Mouse (Mus musculus): ENCODE measurements around the gene Csf1.

The Csf1 gene

DNA sequence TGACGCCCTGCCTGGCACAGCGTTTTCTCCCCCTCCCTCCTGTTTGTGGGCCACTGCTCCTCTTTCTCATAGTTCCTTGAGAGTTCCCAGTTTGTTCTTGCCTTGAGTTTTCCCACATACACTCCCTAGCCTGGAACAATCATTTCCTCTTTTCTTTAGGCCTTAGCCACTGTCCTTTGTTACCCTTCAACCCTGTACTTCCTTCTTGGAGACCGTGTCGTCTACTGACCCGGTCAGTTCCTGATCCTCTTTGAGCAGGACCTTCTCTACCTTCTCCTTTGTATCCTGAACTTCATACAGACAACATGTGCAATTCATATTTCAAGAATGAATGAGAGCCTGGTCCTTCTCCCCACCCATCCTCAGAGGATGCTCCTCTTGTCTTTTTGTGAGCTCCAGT is 21.0 kb upstream of the Csf1 start:
- DNase-seq (ENCODE audit: low spot score in 2 of 2) = no peak

DNA sequence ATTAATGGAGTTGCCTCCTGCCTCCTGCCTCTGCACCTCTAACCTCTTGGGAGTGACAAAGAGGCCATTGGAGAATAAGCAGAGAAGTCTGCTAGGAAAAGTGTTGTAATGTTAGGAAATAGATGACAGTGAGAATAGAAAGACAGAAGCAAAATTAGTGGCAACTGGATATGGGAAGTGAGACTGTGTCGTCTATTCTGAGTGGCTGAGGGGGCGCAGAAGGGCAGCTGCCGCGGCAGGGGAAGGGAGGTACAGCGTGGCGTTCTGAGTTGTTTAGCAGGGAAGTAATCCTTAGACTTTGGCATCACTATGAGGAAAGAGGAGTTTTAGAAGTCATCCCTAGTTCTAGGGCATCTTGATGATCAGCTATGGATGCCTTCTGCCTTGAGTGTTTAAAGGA is 17.7 kb upstream of the Csf1 start:
- no peak for DNase-seq (ENCODE audit: low spot score in 2 of 2)

DNA sequence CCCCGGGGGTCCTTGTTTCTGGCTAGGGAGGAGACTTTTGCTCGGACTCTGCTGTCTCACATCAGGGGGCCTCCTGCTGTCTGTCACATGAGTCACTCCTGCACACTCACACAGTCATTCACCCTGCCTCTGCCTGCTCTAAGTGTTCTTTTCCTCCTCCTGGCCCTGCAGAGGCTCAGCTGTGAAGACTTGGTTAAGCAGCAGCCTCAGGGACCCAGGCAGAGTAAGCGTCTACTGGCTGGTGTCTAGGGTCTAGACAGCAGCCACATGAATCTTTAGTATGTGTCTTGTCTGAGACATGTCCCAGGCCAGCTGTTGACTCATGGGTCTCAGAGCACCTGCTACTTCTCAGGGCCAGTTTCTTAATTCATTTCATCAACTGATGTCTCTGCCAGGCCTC is 16.0 kb upstream of the Csf1 start:
- DNase-seq (ENCODE audit: low spot score in 2 of 2) = no peak

DNA sequence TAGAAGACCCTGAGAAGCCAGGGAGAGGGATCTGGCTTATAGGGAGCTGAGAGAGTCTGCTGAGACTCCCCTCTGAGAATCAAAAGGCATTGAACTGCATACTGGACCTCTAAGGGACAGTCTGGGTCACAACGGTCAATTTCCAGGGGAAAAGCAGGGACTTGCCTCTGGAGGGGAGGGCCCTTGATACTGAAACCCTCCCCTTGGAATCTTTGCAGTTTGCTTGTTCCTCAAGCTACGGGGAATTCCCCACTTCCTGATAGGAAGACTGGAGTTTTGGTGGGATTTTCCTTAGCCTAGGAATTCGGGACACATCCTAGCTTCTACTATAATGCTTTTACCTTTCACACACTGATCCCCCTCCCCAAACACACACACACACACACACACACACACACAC is 15.5 kb upstream of the Csf1 start:
- no peak for DNase-seq (ENCODE audit: low spot score in 2 of 2)

DNA sequence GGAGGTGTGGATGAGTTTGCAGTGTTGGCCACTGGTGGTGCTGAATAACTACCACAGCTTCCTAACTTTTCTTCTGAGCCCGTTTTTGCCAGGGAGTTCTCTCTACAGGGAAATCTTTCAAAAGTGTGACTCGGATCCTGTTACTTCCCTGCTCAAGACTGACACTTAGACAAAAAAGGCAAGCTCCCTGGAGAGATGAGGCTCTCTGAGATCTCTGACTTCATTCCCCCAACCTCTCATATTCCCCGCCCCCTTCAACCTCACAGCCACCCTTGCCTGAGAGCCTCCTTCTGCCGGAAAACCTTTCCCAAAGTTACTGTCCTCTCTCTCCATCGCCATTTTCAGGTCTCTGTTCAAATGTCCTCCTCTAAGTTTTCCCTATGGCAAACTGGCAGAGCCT is 14.8 kb upstream of the Csf1 start:
- no peak for DNase-seq (ENCODE audit: low spot score in 2 of 2)

DNA sequence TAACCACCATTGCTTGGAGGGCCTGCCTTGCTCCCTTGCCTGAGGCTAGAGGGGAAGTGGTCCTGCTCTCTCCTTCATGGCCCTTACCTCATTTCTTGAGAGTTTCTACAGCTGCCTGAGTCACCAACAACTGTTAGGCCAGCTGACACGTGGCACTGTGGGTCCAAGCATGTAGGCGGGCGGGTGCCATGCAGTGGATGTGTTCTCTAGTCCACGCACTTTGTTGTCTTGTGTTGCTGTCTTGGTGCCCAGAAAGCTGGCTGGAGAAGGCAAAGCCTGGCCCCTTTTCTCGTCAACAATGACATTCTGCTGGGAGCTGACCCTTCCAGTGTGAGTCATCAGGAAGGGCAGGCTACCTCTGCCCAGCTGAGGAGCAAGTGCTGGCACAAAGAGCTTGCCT is 12.6 kb upstream of the Csf1 start:
- no peak for DNase-seq (ENCODE audit: low spot score in 2 of 2)

DNA sequence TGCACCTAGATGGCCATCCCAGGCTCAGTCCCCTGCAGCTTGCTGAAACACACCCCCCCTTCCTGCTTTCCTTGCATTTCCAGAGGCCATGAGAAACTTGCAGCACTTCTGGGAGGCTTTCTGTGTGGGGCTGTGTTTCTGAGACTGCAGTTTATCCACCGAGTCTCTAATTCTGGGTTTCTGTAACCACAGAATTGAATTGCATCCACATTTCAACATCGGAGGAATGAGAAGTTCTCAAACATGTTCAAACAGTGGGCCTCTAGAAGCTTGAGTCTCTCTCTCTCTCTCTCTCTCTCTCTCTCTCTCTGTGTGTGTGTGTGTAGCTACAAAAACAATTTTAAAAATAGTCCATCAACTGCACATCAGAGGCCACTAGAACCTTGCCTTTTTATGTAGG is 9.4 kb upstream of the Csf1 start:
- DNase-seq (ENCODE audit: low spot score in 2 of 2) = no peak

DNA sequence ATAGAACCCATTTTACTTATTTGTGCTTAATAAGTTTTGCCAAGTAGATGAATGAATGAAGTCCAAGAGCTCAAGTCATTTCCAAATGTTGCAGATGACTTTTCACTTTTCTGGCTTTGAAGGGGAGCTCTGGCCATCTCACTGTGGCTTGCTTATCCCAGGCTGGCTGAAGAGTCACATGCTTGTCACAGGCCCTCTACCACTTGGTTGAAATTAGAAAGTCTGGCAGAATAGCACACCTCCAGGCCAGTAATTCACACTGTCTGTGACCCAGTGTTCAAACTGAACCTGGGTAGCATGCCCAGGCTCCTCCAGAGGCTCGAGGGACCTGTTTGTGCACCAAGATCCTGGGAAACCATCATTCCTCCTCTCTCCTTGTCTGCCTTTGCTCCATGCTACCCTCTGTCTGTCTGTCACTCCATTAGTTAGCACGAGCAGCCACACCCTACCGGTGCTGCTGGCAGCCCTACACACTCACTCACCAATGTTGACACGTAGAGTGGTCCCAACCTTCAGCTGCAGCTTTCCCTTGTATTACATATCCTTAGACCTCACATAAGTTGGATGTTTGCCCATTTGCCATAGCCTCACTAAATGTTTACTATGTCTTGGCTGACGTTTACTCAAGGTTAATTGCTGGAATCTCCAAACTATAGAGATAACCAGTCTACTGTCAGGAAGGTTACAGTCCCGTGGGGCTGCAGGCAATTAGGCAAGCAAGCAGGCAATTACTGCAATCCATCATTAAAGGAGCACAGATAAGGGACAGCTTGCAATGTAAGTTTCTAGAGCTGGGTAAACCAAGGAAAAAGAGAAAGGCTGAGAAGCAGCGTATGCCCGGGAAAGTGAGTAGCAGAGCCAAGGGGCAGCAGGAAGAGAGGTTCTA is 8.1 kb upstream of the Csf1 start:
- no peak for DNase-seq (ENCODE audit: low spot score in 2 of 2)

DNA sequence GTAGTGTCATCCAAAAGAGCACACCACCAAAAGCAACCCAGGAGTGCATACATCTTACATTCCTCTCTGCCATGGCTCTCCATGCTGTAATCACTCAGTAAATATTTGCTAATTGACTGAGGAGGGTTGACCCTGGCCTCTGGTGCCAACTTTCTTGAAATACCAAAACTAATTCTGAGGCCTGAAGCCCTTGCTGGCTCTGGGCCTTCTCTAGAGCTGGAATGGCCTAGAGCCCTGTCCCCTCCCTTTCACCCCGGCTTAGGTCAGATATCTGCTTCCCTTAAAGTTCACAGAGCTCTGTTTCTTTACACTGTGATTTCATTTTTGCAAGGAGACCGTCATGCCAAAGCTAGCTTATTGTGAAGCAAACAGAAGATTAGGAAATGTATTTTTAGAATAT is 6.5 kb upstream of the Csf1 start:
- no peak for DNase-seq (ENCODE audit: low spot score in 2 of 2)

DNA sequence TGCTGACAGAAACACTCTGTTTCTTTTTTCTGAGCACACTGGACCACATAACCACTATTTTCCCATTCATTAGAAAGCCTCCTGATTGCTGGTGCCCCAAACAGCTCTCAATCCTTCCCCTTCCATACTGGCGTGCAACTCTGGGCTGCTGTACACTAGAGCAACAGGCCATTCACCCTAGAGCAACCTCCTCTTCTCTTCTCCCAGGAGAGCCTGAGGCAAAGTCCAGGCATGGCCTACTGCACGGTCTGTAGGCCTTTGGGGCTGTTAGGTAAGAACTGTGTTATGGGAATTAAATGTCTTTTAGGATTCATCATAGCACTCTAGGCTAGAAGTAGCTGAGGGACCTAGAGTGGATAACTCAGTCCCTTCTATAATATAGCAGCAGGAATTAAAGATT is 5.7 kb upstream of the Csf1 start:
- no peak for DNase-seq (ENCODE audit: low spot score in 2 of 2)

DNA sequence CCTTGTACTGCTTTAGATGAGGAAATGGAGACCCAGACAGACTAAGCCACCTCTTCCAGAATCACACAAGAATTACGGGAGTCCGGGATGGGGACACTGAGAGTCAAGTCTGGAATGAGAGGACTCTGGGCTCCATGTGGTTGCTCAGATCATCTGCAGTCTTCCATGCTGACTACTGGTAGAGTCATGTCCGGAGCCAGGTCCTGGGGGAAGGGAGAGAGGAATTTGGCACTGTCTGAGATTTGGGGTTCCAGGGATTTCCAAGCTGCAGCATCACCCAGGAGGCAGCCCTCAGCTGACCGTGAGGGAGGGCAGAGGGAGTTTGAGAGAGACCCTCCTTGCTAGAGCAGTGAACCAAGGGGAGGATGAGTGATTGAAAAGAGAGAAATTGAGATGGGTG is 3.3 kb upstream of the Csf1 start:
- no peak for DNase-seq (ENCODE audit: low spot score in 2 of 2)

DNA sequence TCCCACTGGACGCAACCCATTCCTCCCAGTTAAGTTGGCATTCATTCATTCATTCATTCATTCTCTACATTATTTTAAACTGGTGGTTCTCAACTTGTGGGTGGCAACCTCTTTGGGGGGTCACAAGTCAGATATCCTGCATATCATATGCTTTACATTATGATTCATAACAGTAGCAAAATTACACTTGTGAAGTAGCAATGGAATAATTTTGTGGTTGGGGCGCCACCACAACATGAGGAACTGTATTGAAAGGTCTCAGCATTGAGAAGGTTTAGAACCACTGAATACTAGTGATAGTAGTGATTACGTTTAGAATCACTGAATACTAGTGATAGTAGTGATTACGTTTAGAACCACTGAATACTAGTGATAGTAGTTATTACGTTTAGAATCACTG is 1.2 kb upstream of the Csf1 start:
- no peak for DNase-seq (ENCODE audit: low spot score in 2 of 2)

DNA sequence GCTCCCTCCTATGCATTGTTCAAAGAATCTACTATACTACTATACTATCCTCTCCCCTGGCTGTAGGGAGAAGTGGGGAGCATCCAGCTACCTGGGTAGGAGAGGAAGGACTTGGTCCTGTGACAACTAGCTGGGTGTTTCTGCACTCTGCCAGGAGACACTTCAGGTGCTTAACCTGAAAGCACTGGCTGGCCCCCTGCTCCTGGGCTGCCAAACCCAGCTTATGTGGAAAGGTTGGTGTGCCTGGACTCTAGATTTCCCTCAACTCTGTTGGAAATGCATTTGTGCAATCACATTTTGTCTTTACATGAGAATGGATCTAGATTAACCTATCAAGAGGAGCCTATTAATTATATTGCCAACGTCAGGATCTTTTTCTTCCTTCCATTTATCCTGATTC is 502 bp upstream of the Csf1 start:
- no peak for DNase-seq (ENCODE audit: low spot score in 2 of 2)

DNA sequence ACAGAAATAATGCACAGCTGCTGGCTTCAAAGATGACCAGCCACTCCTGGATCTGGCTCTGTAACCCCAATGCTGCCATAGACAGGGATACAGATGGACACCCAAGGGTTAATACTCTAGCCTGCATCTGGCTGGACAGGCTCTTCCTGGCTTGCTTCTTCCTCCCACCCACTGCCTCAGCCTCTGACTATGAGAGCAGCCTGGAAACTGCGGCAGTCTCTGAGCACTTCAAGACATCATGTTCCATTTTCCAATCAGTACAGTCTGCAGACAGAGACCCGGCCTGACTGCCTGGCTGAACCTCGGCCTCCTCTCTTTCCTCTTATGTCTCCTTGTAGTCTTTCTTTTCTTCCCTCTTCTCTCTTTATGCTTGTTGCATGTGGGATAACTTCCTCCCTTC is 1.6 kb downstream of the Csf1 start:
- no peak for DNase-seq (ENCODE audit: low spot score in 2 of 2)

DNA sequence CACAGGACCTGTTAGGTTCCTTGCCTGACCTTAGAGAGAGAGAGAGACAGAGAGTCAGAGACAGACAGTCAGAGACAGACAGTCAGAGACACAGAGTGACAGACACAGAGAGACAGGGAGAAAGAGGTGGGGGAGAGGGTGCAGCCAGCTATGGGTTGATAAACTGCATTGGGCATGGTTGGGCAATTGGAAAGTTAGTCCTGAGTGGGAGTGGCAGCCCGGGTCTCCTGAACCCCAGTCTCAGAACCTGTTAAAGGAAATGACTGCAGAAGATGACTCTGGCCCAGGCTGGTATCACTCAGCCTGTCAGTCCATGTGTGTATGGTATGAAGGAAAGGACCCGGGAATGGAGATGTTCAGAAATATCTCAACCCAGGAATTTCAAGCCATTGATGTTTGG is 2.1 kb downstream of the Csf1 start:
- no peak for DNase-seq (ENCODE audit: low spot score in 2 of 2)

DNA sequence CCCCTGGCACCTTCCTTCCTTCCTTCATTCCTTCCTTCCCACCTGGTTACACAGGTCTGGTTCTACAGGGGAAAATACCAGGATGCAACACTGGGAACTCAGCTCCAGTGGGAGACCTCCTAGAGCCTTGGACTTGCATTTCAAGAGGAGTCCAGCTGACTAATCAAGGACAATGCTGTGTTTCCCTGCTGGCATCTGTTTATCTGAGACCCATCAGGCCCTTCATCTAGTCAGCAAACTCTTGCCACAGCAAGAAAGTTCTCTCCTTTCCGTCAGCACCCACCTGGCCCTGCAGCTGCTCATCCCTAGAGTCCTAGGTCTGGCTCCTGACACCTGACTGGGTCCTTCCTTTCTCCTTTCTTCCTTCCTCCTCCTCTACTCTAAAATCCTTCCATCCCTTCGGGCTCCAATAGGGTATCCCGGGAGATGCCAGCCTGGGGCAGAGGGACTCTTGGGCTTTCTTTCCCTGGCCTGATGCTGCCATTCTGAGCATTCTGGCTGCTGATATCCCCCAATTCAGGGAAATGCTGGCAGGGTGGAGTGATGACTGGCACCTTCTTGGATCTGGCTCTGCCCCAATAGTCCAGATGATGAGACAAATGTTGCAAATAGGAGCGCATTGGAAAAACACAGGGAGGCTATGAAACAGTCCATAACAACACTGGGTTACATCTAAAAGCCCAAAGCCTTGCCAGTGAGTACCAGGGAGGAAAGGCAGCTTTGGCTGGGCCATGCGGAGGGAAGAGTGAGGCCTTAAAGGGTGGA is 2.7 kb downstream of the Csf1 start:
- no peak for DNase-seq (ENCODE audit: low spot score in 2 of 2)

DNA sequence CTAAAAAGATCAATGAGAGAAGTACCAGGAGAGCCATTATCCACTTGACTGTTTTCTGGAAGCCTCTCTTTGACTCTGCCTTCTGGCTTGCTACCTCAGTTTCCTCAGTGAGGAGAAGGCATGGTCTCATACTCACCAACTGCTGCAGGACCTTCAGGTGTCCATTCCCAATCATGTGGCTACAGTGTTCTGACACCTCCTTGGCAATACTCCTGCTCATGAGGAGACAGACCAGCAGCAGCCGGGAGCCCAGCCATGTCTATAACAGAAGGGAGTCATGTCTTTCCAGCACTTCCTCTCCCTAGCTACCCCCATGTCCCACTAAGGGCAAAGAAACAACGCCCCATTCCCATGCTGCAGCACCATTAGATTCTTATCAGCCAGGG is 3.8 kb downstream of the Csf1 start:
- no peak for DNase-seq (ENCODE audit: low spot score in 2 of 2)

DNA sequence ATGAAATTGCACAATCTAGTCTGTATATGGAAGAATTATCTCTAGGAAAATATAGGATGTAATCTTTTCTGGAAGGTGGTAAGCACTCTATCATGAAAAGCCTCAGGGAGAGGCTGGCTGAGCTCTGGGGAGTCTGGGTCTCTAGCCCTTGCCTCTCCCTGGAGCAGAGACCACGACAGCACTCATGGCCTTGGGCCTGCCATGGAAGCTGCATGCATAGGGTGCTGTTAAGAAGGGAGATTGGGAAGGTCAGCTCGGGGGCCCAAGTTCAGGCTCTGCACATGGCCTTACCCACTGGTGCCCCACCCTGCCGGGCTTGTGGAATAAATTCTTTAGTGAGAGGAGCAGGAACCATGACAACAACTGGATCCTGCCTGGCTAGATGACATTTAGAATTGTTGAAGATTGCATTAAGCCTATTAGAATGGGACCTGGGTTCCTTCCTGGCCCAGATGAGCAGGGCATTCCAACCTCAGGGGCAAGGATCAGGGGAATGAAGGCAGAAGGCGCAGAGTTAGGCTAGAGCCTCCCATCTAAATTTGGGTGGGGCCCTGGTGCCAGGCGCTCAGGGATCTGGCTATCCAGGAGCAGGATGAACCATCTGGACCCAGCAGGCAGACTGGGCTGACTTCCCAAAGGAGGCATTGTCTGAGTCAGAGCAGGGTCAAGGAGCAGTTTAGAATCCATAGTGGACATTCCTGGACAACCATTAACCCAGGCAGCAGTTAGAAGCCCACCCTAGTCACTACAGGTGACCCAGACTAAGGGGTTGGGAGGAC is 4.4 kb downstream of the Csf1 start:
- DNase-seq (ENCODE audit: low spot score in 2 of 2) = no peak

DNA sequence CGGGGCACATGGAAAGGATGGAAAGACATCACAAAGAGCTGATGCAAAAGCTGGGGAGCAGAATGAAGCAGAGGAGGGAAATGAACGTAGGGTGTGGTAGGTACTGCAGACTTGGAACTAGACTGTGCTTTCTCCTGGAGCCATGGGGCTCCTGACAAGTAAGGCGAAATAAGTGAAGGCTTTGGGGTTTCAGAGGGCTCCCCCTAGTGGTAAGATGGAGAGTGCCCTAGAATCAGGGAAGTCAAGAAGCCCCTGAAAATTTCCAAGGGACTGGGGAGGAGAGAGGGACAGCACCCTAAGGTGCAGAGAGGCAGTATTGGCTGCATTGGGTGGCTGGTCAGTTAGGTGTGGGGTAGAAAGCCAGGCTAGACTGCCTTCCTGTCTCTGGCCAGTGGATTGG is 5.6 kb downstream of the Csf1 start:
- DNase-seq (ENCODE audit: low spot score in 2 of 2) = peak in 1 of 2 experiments; percentile 55

DNA sequence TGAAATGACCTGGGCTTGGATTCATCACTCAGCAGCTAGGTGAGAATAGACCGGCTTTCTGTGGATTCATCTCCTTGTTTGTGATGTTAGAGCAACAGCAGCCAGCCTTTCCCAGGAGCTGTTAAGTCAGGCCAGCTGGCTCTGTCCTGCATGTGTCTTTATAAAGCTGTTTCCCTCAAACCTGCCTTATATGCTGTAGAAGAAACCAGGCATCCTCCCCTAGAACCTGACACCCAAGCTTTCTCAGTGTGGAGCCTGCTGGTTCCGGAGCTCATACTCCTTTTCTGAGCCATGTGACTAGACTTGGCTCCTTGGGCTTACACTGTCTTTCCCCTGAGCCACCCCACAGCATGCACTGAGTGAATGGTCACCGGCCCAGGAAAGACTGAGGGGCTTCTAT is 8.7 kb downstream of the Csf1 start:
- DNase-seq (ENCODE audit: low spot score in 2 of 2) = no peak

DNA sequence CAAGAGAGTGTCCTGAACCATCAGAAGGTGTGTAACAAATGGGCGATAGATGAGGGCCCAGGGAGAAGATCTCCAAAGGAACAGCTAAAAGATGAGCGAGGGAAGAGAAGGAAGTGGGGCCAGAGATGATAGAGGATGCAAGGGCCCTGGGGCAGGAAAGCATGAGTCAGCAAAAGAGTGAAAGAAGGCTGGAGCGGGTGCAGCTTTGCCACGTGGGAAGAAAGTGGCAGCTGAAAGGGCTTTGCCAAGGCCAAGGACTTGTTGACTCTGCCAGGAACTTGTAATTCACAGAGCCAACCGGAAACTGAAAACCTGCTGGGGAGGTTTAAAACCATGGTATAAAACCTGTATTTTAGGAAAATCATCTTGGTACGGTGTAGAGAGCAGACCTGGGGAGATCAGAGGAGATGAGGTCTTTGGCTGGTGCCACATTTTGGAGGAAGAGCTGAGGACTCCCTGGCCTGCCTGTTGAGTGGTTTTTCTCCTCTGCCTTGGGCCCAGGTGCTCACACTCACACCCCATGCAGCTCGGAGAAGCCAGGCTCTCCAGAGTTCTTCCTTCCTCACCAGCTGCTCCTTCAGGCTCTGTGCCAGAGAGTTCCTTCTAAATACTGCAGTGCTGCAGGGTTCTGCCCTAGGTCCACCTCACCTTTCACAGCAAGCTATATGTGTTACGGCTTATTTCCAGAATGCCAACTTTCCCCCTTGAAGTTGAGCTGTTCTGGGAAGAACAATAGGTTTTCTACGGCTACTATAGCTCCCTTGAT is 9.3 kb downstream of the Csf1 start:
- DNase-seq (ENCODE audit: low spot score in 2 of 2) = no peak

DNA sequence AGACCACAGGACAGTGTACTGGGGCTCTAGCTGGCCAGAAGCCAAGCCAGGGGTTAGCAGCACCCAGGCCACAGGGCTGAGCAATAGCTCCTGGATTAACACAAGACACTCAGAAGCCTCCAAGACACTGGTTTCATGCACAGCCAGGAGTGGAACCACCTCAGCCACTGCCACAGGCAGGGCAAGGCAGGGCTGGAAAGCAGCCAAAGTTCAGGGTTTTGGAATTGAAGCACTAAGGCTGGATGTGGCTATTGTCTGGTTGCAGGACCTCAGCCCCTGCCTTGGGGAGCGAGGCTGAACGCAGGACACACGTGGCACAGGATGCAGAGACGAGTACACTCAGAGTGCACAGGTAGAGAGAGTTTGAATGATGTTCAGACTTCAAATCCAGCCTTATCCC is 10.8 kb downstream of the Csf1 start:
- DNase-seq (ENCODE audit: low spot score in 2 of 2) = no peak
